Mouse (Mus musculus): Measurements from ENCODE around the gene Vdac1. TPM values are rescaled to one million over a fixed set of nuclear protein-coding genes. Genes with fewer than 3 reads are reported as not detected.

The Vdac1 gene
- polyA plus RNA-seq, 1 experiment = 394 TPM

DNA sequence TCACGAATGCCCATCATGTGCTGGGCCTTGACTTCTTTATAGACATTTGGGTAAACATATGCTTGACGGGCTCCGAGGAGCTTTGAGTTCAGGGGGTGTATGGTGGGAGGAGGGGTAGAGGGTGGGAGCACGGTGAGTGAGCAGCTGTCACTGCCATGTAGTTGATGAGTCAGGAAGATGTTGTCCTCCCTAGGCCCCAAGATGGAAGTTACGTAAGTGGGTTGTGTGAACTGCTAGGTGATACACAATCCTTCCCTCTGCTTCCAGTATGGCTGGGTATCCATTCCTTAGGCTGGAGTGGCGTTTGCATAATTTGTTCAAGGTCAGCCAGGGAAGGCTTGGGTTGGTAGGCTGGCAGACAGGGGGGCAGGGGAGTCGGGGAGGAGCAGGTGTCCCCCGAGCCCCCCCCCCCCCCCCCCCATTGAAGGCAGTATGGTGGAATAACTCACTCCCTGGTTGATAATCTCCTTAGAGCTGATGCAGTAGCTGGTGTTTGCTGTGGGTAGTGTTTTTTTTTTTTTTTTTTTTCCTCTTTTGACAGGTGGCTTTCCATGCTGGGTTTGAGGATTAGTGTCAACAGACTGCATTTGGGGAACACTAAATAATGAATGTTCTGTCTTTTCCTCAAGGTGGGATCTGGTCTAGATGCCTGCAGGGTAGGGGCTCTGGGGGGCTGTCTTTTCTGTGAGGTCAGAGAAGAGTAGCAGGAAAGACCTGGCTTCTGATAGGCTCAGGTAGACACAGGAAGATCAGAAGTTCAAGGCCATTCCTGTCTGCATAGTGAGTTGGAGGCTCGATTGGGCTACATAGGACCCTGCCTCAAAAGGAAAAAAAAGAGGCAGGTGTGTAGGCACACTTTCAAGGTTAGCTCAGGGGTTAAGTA, 8.8 kb downstream of the Vdac1 start:
- H3K4me1 ChIP-seq (ENCODE audit: control insufficient read depth, insufficient read depth, low read length) = peaks cover 29% of the 10 kb centered on the region
- TF ChIP-seq POLR2A (IDR thresholded peaks at IDR 0.05; ENCODE audit: borderline replicate concordance, insufficient read depth, low read length) (no peak), CTCF (IDR thresholded peaks at IDR 0.05; ENCODE audit: borderline replicate concordance, insufficient read depth, low read depth, low read length) (no peak)
- no peak for DNase-seq
- H3K27ac ChIP-seq (ENCODE audit: insufficient read depth, low read length) = peak overlapping the region; percentile 51; the same call in 1 of the 2 replicates
- 43% methylated on average over 9 of the region's 9 CpGs for whole genome bisulfite sequencing
- no peak overlapping the region for H3K4me3 ChIP-seq (replicated peaks; ENCODE audit: insufficient read depth, low read depth, low read length)
- H3K27me3 ChIP-seq (ENCODE audit: control insufficient read depth, insufficient read depth, low read length) = no peaks in the 10 kb centered on the region

DNA sequence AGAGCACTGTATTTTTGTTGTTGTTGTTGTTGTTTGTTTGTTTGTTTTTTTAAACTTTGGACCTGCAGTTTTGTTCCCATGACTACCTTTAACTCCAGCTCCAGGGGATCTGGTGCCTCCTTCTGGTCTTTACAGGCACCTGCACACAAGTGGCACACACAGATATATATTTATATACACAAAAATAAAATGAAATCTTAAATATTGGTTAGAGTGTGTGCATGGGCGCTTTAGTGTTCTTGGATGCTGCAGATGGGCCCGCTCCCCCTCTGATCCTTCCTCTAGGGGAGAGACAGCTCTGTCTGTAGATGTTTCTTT, 9.4 kb downstream of the Vdac1 start:
- Histone ChIP-seq H3K4me1 (ENCODE audit: control insufficient read depth, insufficient read depth, low read length) (peaks cover 26% of the 10 kb centered on the region), H3K27ac (ENCODE audit: insufficient read depth, low read length) (no peak overlapping the region), H3K4me3 (replicated peaks; ENCODE audit: insufficient read depth, low read depth, low read length) (no peak overlapping the region), H3K27me3 (ENCODE audit: control insufficient read depth, insufficient read depth, low read length) (no peaks in the 10 kb centered on the region)
- TF ChIP-seq POLR2A (IDR thresholded peaks at IDR 0.05; ENCODE audit: borderline replicate concordance, insufficient read depth, low read length) = no peak
- no peak for TF ChIP-seq CTCF (IDR thresholded peaks at IDR 0.05; ENCODE audit: borderline replicate concordance, insufficient read depth, low read depth, low read length)
- WGBS = 97% methylated on average over 2 of the region's 2 CpGs
- no peak for DNase-seq

GRCm38 (mm10) chr11:52370538-52370937, 9.9 kb downstream of the Vdac1 start:
- peak overlapping the region; percentile 17; the same call in 1 of the 2 replicates for H3K27ac ChIP-seq (ENCODE audit: insufficient read depth, low read length)
- no peaks in the 10 kb centered on the region for H3K27me3 ChIP-seq (ENCODE audit: control insufficient read depth, insufficient read depth, low read length)
- TF ChIP-seq POLR2A (IDR thresholded peaks at IDR 0.05; ENCODE audit: borderline replicate concordance, insufficient read depth, low read length) = no peak
- TF ChIP-seq CTCF (IDR thresholded peaks at IDR 0.05; ENCODE audit: borderline replicate concordance, insufficient read depth, low read depth, low read length) = no peak
- WGBS = 20% methylated on average over 2 of the region's 2 CpGs
- DNase-seq = peak; percentile 47 to 81
- peaks cover 24% of the 10 kb centered on the region for H3K4me1 ChIP-seq (ENCODE audit: control insufficient read depth, insufficient read depth, low read length)
- H3K4me3 ChIP-seq (replicated peaks; ENCODE audit: insufficient read depth, low read depth, low read length) = no peak overlapping the region

GRCm38 (mm10) chr11:52373841-52374240, 13.2 kb downstream of the Vdac1 start:
- Histone ChIP-seq H3K27ac (ENCODE audit: insufficient read depth, low read length) (no peak overlapping the region), H3K4me3 (replicated peaks; ENCODE audit: insufficient read depth, low read depth, low read length) (no peak overlapping the region), H3K27me3 (ENCODE audit: control insufficient read depth, insufficient read depth, low read length) (no peaks in the 10 kb centered on the region), H3K4me1 (ENCODE audit: control insufficient read depth, insufficient read depth, low read length) (peaks cover 13% of the 10 kb centered on the region)
- no peak for DNase-seq
- TF ChIP-seq CTCF (IDR thresholded peaks at IDR 0.05; ENCODE audit: borderline replicate concordance, insufficient read depth, low read depth, low read length) (no peak), POLR2A (IDR thresholded peaks at IDR 0.05; ENCODE audit: borderline replicate concordance, insufficient read depth, low read length) (no peak)
- WGBS = 37% methylated on average over 7 of the region's 7 CpGs

DNA sequence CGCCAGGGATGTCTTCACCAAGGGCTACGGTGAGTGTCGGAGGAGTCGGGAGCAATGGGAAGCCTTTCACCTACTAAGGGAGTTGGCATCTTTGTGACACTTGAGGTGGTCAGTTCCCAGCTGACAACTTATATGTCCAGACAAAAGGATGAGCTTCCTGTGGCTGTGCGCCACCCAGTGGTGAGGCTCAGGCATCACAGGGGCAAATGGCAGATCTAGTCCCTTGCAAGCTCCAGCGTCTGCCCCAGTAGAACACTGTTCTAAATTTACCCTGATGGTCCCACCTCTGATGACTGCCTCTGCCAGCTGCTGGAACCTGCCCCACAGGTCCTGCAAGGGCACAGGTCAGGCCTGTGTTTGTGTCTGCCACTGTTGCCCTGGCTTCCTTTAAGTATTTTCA, 13.7 kb downstream of the Vdac1 start:
- WGBS = 53% methylated on average over 6 of the region's 6 CpGs
- no peak overlapping the region for H3K4me3 ChIP-seq (replicated peaks; ENCODE audit: insufficient read depth, low read depth, low read length)
- peak; percentile 53 to 57 for DNase-seq
- no peaks in the 10 kb centered on the region for H3K27me3 ChIP-seq (ENCODE audit: control insufficient read depth, insufficient read depth, low read length)
- H3K4me1 ChIP-seq (ENCODE audit: control insufficient read depth, insufficient read depth, low read length) = peaks cover 11% of the 10 kb centered on the region; the same call in 1 of the 2 replicates
- H3K27ac ChIP-seq (ENCODE audit: insufficient read depth, low read length) = no peak overlapping the region
- TF ChIP-seq POLR2A (IDR thresholded peaks at IDR 0.05; ENCODE audit: borderline replicate concordance, insufficient read depth, low read length) (no peak), CTCF (IDR thresholded peaks at IDR 0.05; ENCODE audit: borderline replicate concordance, insufficient read depth, low read depth, low read length) (peak; percentile 86)

- TF ChIP-seq CTCF (IDR thresholded peaks at IDR 0.05; ENCODE audit: borderline replicate concordance, insufficient read depth, low read depth, low read length) (no peak), POLR2A (IDR thresholded peaks at IDR 0.05; ENCODE audit: borderline replicate concordance, insufficient read depth, low read length) (no peak)
- Histone ChIP-seq H3K4me1 (ENCODE audit: control insufficient read depth, insufficient read depth, low read length) (no peaks in the 10 kb centered on the region; the same call in 1 of the 2 replicates), H3K27ac (ENCODE audit: insufficient read depth, low read length) (no peak overlapping the region), H3K4me3 (replicated peaks; ENCODE audit: insufficient read depth, low read depth, low read length) (no peak overlapping the region), H3K27me3 (ENCODE audit: control insufficient read depth, insufficient read depth, low read length) (no peaks in the 10 kb centered on the region)
- 56% methylated on average over 4 of the region's 4 CpGs for WGBS
- no peak for DNase-seq
Measured at GRCm38 (mm10) chr11:52377579-52377978, 16.9 kb downstream of the Vdac1 start.

DNA sequence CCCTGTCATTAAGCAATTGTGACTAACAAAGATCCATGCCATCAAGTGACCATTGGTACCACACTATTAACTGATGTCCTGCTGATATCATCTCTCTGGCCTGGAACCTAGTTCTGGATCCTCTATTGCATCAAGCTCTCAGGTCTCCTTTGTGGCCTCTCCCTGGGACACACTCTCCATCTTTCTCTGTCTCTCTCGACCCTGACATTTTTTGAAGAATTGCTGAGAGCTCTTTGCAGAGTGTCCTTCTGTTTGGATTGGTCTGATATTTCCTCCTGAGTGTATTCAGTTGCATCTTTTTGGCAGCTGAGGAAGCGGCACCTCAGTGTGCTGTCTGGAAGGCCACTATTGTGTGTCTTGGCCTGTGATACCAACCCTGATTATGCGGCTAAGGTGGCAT, 18.6 kb downstream of the Vdac1 start:
- Histone ChIP-seq H3K27me3 (ENCODE audit: control insufficient read depth, insufficient read depth, low read length) (no peaks in the 10 kb centered on the region), H3K4me3 (replicated peaks; ENCODE audit: insufficient read depth, low read depth, low read length) (no peak overlapping the region), H3K4me1 (ENCODE audit: control insufficient read depth, insufficient read depth, low read length) (no peaks in the 10 kb centered on the region; the same call in 1 of the 2 replicates), H3K27ac (ENCODE audit: insufficient read depth, low read length) (no peak overlapping the region)
- no peak for DNase-seq
- TF ChIP-seq CTCF (IDR thresholded peaks at IDR 0.05; ENCODE audit: borderline replicate concordance, insufficient read depth, low read depth, low read length) = no peak
- no peak for TF ChIP-seq POLR2A (IDR thresholded peaks at IDR 0.05; ENCODE audit: borderline replicate concordance, insufficient read depth, low read length)
- WGBS = 52% methylated on average over 3 of the region's 3 CpGs

DNA sequence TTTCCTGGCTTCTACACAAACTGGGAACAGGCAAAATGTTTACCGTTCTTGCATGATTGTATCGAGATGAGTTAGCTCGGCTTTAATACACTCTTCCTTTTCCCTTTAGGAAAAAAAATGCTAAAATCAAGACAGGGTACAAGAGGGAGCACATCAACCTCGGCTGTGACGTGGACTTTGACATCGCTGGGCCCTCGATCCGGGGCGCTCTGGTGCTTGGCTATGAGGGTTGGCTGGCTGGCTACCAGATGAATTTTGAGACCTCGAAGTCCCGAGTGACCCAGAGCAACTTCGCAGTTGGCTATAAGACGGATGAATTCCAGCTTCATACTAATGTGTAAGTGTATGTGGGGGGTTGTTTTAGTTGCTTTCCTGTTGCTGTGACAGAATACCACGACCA, 23.1 kb downstream of the Vdac1 start:
- no peak for TF ChIP-seq CTCF (IDR thresholded peaks at IDR 0.05; ENCODE audit: borderline replicate concordance, insufficient read depth, low read depth, low read length)
- TF ChIP-seq POLR2A (IDR thresholded peaks at IDR 0.05; ENCODE audit: borderline replicate concordance, insufficient read depth, low read length) = no peak
- DNase-seq = no peak
- H3K27me3 ChIP-seq (ENCODE audit: control insufficient read depth, insufficient read depth, low read length) = no peaks in the 10 kb centered on the region
- no peak overlapping the region for H3K27ac ChIP-seq (ENCODE audit: insufficient read depth, low read length)
- H3K4me3 ChIP-seq (replicated peaks; ENCODE audit: insufficient read depth, low read depth, low read length) = no peak overlapping the region
- 90% methylated on average over 14 of the region's 14 CpGs for WGBS
- H3K4me1 ChIP-seq (ENCODE audit: control insufficient read depth, insufficient read depth, low read length) = no peaks in the 10 kb centered on the region; the same call in 1 of the 2 replicates

All from cerebellum, adult 2 months (tissue).